Mouse (Mus musculus) liver, postnatal 0 days (tissue): ENCODE measurements around the gene Mad1l1.

Source experiments
- CTCF ChIP-seq: sonication (generic); IDR thresholded peaks from 2 replicates; pipeline ENCODE4 v1.5.1; 2016; ENCODE audit warnings: antibody characterized with exemption, low read depth
- EP300 ChIP-seq: IDR thresholded peaks from 2 replicates; pipeline ENCODE4 v1.6.1; 2016; ENCODE audit warnings: antibody characterized with exemption, low read depth, mild to moderate bottlenecking

GRCm38 (mm10) chr5:139976584-139976983, 344.8 kb downstream of the Mad1l1 start:
- no peak for TF ChIP-seq CTCF
- TF ChIP-seq EP300: no peak
